Mouse (Mus musculus): Measurements from ENCODE around the gene Cbx7.

DNA sequence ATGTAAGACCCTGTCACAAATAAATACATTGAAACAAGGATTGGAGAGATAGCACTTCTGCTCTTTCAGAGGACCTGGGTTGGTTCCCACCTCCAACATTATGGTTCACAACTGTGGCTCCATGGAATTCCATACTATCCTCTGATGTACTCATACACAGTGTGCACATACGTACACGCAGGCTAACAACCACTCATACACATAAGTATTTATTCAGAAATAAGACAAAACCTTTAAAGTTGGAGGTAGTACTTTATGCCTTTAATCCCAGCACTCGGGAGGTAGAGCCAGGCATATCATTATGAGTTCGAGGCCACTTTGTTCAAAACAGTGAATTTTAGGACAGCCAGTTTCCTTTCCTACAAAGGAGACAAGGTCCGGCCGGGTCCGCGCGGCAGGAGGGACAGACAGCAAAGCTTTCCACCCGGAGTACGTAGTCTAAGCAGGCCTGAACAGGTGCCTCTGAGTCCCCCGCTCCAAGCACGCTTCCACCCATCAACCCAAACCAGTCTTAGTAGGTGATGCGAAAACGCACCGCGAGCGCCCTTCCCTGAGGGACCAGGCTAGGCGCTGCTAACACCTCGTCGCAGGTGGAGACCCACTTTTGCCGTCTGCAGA, 37.8 kb downstream of the Cbx7 start:
- TF ChIP-seq POLR2A (IDR thresholded peaks at IDR 0.05; ENCODE audit: extremely low read depth, insufficient read depth, low read length) (no peak), CTCF (IDR thresholded peaks at IDR 0.05; ENCODE audit: low read depth, low read length) (no peak)
